Mouse (Mus musculus) hindbrain, embryonic 10.5 days (tissue): ENCODE results near the gene Ophn1. TPM values are rescaled to one million over a fixed set of nuclear protein-coding genes. Genes with fewer than 3 reads are reported as not detected.

Experiments used
- DNase-seq: peaks from one replicate; pipeline ENCODE4 v3.0.0-alpha.2; 2017; ENCODE audit warnings: low spot score
- H3K27ac ChIP-seq: fragments of 300-500 bp; sonication (generic); 2 replicates; pipeline ENCODE4 v1.5.1; 2016; ENCODE audit warnings: mild to moderate bottlenecking, moderate library complexity
- H3K27me3 ChIP-seq: fragments of 300-500 bp; sonication (generic); 2 replicates; pipeline ENCODE4 v1.6.1; 2016; ENCODE audit warnings: mild to moderate bottlenecking; ENCODE audit not compliant: poor library complexity, insufficient read depth, severe bottlenecking
- H3K36me3 ChIP-seq: fragments of 300-500 bp; sonication (generic); 2 replicates; pipeline ENCODE4 v1.6.1; 2016; ENCODE audit warnings: mild to moderate bottlenecking, moderate library complexity
- H3K4me1 ChIP-seq: fragments of 300-500 bp; sonication (generic); replicated peaks from 2 replicates; pipeline ENCODE4 v1.6.1; 2016; ENCODE audit warnings: mild to moderate bottlenecking
- H3K4me3 ChIP-seq: fragments of 300-500 bp; sonication (generic); 2 replicates; pipeline ENCODE4 v1.5.1; 2016; ENCODE audit warnings: mild to moderate bottlenecking, moderate library complexity
- H3K9me3 ChIP-seq: fragments of 300-500 bp; sonication (generic); 2 replicates; pipeline ENCODE4 v1.6.1; 2016; ENCODE audit warnings: mild to moderate bottlenecking, moderate library complexity
- WGBS: fragments of 180-500 bp; shearing (Covaris S2); methylation state at CpG from one replicate; pipeline ENCODE4 v1.1.7; 2016; 5-methylcytosine and 5-hydroxymethylcytosine counted together
- polyA plus RNA-seq: library from polyadenylated mRNA; unstranded; fragments of >200 nt; fragmentation: Nextera tagmentation; extraction: Ambion mirVana; gene quantifications from 2 replicates; pipeline ENCODE4 v1.2.1, GENCODE M21; 2016

Ophn1 gene
- polyA plus RNA-seq, 1 experiment from 2014 or later = 20.9 TPM

DNA sequence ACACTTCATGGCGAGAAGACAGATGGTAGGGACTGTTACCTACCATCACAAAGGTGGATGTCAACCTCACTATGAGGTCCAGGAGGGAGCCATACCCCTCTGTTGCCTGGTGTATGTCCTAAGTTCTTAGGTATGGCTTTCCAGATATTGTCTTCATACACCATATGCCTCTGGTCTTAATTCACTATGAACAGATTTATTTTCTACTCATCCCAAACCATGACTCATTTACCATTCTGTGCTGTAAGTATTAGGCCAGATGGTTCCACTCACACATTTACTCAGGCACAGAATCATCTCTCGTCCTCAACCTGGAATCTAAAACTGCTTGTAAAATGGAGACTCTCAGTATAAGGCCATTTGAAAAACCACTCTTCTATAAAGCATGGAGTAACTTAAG is 135.7 kb downstream of the Ophn1 start:
- DNase-seq = no peak
- Histone ChIP-seq H3K27me3 (no peaks in the 10 kb centered on the region), H3K36me3 (no peaks in the 10 kb centered on the region), H3K4me1 (no peaks in the 10 kb centered on the region), H3K27ac (no peak overlapping the region), H3K4me3 (no peak overlapping the region), H3K9me3 (no peaks in the 10 kb centered on the region)
- WGBS = 80% methylated on average over 2 of the region's 2 CpGs

- Histone ChIP-seq H3K27ac (no peak overlapping the region), H3K4me1 (no peaks in the 10 kb centered on the region), H3K27me3 (no peaks in the 10 kb centered on the region), H3K9me3 (no peaks in the 10 kb centered on the region), H3K36me3 (no peaks in the 10 kb centered on the region), H3K4me3 (no peak overlapping the region)
- WGBS = 87% methylated on average over 1 of the region's 1 CpGs
- DNase-seq = no peak
Measured at GRCm38 (mm10) chrX:98751279-98751817, 139.5 kb downstream of the Ophn1 start.

DNA sequence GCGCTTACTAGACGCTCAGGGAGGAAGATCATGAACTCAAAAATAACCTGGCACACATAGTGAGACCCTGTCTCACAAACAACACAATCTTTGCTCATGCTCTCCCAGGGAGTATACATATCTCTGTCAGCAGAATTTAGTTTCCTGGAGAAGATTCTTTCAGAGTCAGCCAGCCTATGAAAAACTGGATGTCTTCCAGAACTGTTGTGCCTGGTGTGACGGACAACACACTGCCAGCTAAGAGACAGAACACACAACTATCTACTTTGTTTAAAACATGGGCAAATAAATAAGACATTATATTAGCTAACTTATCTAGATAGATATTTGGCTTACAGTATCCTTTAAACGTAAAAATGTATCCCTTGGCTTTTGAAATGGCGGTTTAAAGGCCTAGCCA is 154.1 kb downstream of the Ophn1 start:
- Histone ChIP-seq H3K9me3 (no peaks in the 10 kb centered on the region), H3K4me3 (no peak overlapping the region), H3K4me1 (no peaks in the 10 kb centered on the region), H3K27ac (no peak overlapping the region), H3K27me3 (no peaks in the 10 kb centered on the region), H3K36me3 (0 out of 2 replicates have a peak, but pooled peaks cover 3% of the 10 kb centered on the region)
- WGBS = 91% methylated on average over 5 of the region's 5 CpGs
- no peak for DNase-seq

GRCm38 (mm10) chrX:98722991-98723390 is 167.8 kb downstream of the Ophn1 start:
- Histone ChIP-seq H3K36me3 (no peaks in the 10 kb centered on the region), H3K9me3 (0 out of 2 replicates have a peak, but pooled peaks cover 2% of the 10 kb centered on the region), H3K4me3 (no peak overlapping the region), H3K27ac (no peak overlapping the region), H3K4me1 (no peaks in the 10 kb centered on the region), H3K27me3 (no peaks in the 10 kb centered on the region)
- DNase-seq = no peak
- 84% methylated on average over 10 of the region's 10 CpGs for WGBS

DNA sequence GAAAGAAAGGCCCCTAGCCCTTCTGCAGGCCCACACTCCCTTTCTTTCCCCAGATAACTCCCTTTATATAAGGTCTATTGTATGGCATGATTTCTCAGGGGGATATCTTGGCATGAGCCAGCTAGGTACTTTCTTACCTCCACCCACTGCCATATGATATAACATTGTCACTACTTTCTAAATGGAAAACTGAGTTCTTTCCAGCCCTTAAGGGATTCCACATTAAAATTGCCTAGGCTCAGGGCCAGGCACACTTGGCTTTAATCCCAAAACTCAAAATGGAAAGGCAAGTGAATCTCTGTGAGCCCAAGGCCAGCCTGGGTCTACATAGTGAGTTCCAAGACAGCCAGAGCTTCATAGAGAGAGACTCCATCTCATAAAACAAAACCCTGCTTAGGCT is 183.1 kb downstream of the Ophn1 start:
- Histone ChIP-seq H3K4me1 (no peaks in the 10 kb centered on the region), H3K9me3 (no peaks in the 10 kb centered on the region), H3K27ac (no peak overlapping the region), H3K4me3 (no peak overlapping the region), H3K36me3 (no peaks in the 10 kb centered on the region), H3K27me3 (no peaks in the 10 kb centered on the region; the same call in 1 of the 2 replicates)
- DNase-seq = no peak

- Histone ChIP-seq H3K36me3 (no peaks in the 10 kb centered on the region), H3K9me3 (no peaks in the 10 kb centered on the region), H3K27ac (no peak overlapping the region), H3K4me1 (no peaks in the 10 kb centered on the region), H3K27me3 (0 out of 2 replicates have a peak, but pooled peaks cover 3% of the 10 kb centered on the region), H3K4me3 (no peak overlapping the region)
- DNase-seq = peak; percentile 41
- 31% methylated on average over 4 of the region's 4 CpGs for WGBS
Measured at GRCm38 (mm10) chrX:98701635-98702034, 189.2 kb downstream of the Ophn1 start.

- H3K27ac ChIP-seq = no peak overlapping the region
- H3K4me1 ChIP-seq = no peaks in the 10 kb centered on the region
- DNase-seq = no peak
- H3K9me3 ChIP-seq = no peaks in the 10 kb centered on the region
- no peaks in the 10 kb centered on the region for H3K27me3 ChIP-seq
- H3K4me3 ChIP-seq = no peak overlapping the region
- no peaks in the 10 kb centered on the region for H3K36me3 ChIP-seq
Measured at GRCm38 (mm10) chrX:98682603-98683002, 208.2 kb downstream of the Ophn1 start.

- 79% methylated on average over 2 of the region's 2 CpGs for WGBS
- Histone ChIP-seq H3K27ac (no peak overlapping the region), H3K4me3 (no peak overlapping the region), H3K9me3 (no peaks in the 10 kb centered on the region), H3K4me1 (no peaks in the 10 kb centered on the region), H3K27me3 (no peaks in the 10 kb centered on the region), H3K36me3 (no peaks in the 10 kb centered on the region)
- no peak for DNase-seq
Measured at GRCm38 (mm10) chrX:98681281-98681680, 209.5 kb downstream of the Ophn1 start.

- no peaks in the 10 kb centered on the region for H3K36me3 ChIP-seq
- H3K4me3 ChIP-seq = no peak overlapping the region
- H3K4me1 ChIP-seq = no peaks in the 10 kb centered on the region
- no peaks in the 10 kb centered on the region for H3K27me3 ChIP-seq
- DNase-seq = no peak
- H3K27ac ChIP-seq = no peak overlapping the region
- H3K9me3 ChIP-seq = no peaks in the 10 kb centered on the region
Measured at GRCm38 (mm10) chrX:98670988-98671387, 219.8 kb downstream of the Ophn1 start.

GRCm38 (mm10) chrX:98651431-98651830 is 239.4 kb downstream of the Ophn1 start:
- no peaks in the 10 kb centered on the region for H3K36me3 ChIP-seq
- no peak overlapping the region for H3K4me3 ChIP-seq
- no peak for DNase-seq
- H3K27me3 ChIP-seq = no peaks in the 10 kb centered on the region
- no peak overlapping the region for H3K27ac ChIP-seq
- no peaks in the 10 kb centered on the region for H3K4me1 ChIP-seq
- H3K9me3 ChIP-seq = no peaks in the 10 kb centered on the region

- no peaks in the 10 kb centered on the region for H3K9me3 ChIP-seq
- no peak overlapping the region for H3K4me3 ChIP-seq
- H3K27me3 ChIP-seq = peaks cover 3% of the 10 kb centered on the region; the same call in 1 of the 2 replicates
- H3K27ac ChIP-seq = no peak overlapping the region
- no peaks in the 10 kb centered on the region for H3K4me1 ChIP-seq
- no peaks in the 10 kb centered on the region for H3K36me3 ChIP-seq
- DNase-seq = no peak
- WGBS = 66% methylated on average over 3 of the region's 3 CpGs
Measured at GRCm38 (mm10) chrX:98628666-98629404, 262.0 kb downstream of the Ophn1 start.

GRCm38 (mm10) chrX:98618865-98619264 is 272.0 kb downstream of the Ophn1 start:
- peak; percentile 3 for DNase-seq

DNA sequence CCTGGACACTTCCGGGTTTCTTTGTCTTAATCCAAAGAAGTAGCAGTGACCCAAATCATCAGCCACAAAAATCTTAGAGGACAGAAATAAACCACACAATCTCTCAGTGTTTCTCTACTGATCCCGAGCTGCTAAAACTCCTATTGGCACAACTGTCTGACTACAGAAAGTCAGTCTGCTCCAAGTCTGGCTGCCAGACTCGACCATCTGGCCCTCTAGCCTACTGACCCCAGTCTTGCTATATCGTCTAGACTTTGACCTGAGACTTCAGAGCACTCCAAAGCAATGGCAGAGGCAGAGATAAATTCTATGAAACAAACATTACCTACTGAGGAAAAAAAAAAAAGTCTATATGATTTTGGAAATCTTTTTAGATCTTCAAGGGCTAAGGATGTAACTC is 273.4 kb downstream of the Ophn1 start:
- DNase-seq = no peak
- Histone ChIP-seq H3K36me3 (no peaks in the 10 kb centered on the region), H3K27ac (no peak overlapping the region), H3K4me3 (no peak overlapping the region), H3K27me3 (no peaks in the 10 kb centered on the region), H3K9me3 (no peaks in the 10 kb centered on the region), H3K4me1 (no peaks in the 10 kb centered on the region)
- WGBS = 78% methylated on average over 4 of the region's 4 CpGs

More at GRCm38 (mm10) chrX:98618865-98619264, 272.0 kb downstream of the Ophn1 start:
- Histone ChIP-seq H3K27ac (no peak overlapping the region), H3K4me1 (no peaks in the 10 kb centered on the region), H3K27me3 (no peaks in the 10 kb centered on the region), H3K4me3 (no peak overlapping the region), H3K9me3 (no peaks in the 10 kb centered on the region), H3K36me3 (no peaks in the 10 kb centered on the region)
- WGBS = 2% methylated on average over 2 of the region's 2 CpGs

GRCm38 (mm10) chrX:98574201-98574600 is 316.6 kb downstream of the Ophn1 start:
- Histone ChIP-seq H3K36me3 (no peaks in the 10 kb centered on the region), H3K4me3 (no peak overlapping the region), H3K4me1 (no peaks in the 10 kb centered on the region), H3K27ac (no peak overlapping the region), H3K9me3 (no peaks in the 10 kb centered on the region), H3K27me3 (no peaks in the 10 kb centered on the region)
- DNase-seq = no peak
